Mouse (Mus musculus) lung, embryonic 15.5 days (tissue): ENCODE data around the gene Gzmk. TPM values are rescaled to one million over a fixed set of nuclear protein-coding genes. Genes with fewer than 3 reads are reported as not detected.
"Not testable (repeated sequence)": the region's sequence is repeated elsewhere in the genome, so short reads cannot be mapped to it uniquely, and the experiment has no call there.

Experiments used
- ATAC-seq: fragments of 200-750 bp; cut with Nextera tagmentation; 2 replicates; pipeline ENCODE4 v1.8.0; 2017; ENCODE audit warnings: moderate number of reproducible peaks, borderline replicate concordance; ENCODE audit not compliant: low FRiP score, low TSS enrichment; ENCODE audit errors: extremely low read depth
- H3K27ac ChIP-seq: fragments of 300-500 bp; sonication (generic); 2 replicates; pipeline ENCODE4 v1.5.1; 2015; ENCODE audit warnings: moderate library complexity, mild to moderate bottlenecking, inconsistent platforms
- H3K27me3 ChIP-seq: fragments of 300-500 bp; sonication (generic); 2 replicates; pipeline ENCODE4 v1.6.1; 2015; ENCODE audit warnings: inconsistent platforms
- H3K36me3 ChIP-seq: fragments of 300-500 bp; sonication (generic); 2 replicates; pipeline ENCODE4 v1.6.1; 2015; ENCODE audit warnings: inconsistent platforms
- H3K4me1 ChIP-seq: fragments of 300-500 bp; sonication (generic); 2 replicates; pipeline ENCODE4 v1.6.1; 2015; ENCODE audit warnings: inconsistent platforms
- H3K4me2 ChIP-seq: fragments of 300-500 bp; sonication (generic); 2 replicates; pipeline ENCODE4 v1.6.1; 2015; ENCODE audit warnings: inconsistent platforms, mild to moderate bottlenecking, moderate library complexity
- H3K4me3 ChIP-seq: fragments of 300-500 bp; sonication (generic); 2 replicates; pipeline ENCODE4 v1.5.1; 2015; ENCODE audit warnings: mild to moderate bottlenecking, inconsistent platforms
- H3K9ac ChIP-seq: fragments of 300-500 bp; sonication (generic); 2 replicates; pipeline ENCODE4 v1.6.1; 2015; ENCODE audit warnings: inconsistent platforms
- H3K9me3 ChIP-seq: fragments of 300-500 bp; sonication (generic); 2 replicates; pipeline ENCODE4 v1.6.1; 2016; ENCODE audit warnings: inconsistent platforms
- WGBS: fragments of 180-500 bp; shearing (Covaris S2); methylation state at CpG from one replicate; pipeline ENCODE4 v1.1.7; 2015; 5-methylcytosine and 5-hydroxymethylcytosine counted together
- polyA plus RNA-seq: library from polyadenylated mRNA; unstranded; fragments of >200 nt; fragmentation: Nextera tagmentation; extraction: Ambion mirVana; gene quantifications from 2 replicates; pipeline ENCODE4 v1.2.1, GENCODE M21; 2015

The Gzmk gene
- polyA plus RNA-seq: not detected in 2 replicates

DNA sequence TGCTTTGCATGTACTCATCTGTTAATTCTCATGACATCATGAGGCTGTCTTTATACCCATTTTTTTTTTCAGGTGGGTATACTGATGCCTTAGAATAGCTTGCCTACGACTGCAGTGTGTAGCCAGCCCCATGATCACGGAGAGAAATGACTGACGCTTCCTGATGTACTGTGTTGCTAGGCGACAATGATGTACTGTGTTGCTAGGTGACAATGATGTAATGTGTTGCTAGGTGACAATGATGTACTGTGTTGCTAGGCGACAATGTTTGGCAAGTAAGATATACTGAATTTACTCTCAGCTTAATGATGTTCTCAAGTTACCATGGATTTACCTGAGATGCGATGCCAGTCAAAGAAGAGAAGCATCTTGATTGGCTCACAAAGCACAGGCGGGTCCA, at the start of gene Gzmk:
Gene Gzmk, minus strand, starts transcription at position 98 of the 400 bp plus-strand sequence.
- no peak within 1 kb of the TSS for H3K9ac ChIP-seq
- peaks cover 25% of the 10 kb centered on the region for H3K4me1 ChIP-seq
- H3K4me3 ChIP-seq: no peak within 1 kb of the TSS
- 46% methylated on average over 7 of the region's 7 CpGs for WGBS
- H3K9me3 ChIP-seq: no peaks in the 10 kb centered on the region
- no peak within 1 kb of the TSS for H3K27ac ChIP-seq
- no peaks in the 10 kb centered on the region for H3K36me3 ChIP-seq
- H3K27me3 ChIP-seq: no peaks in the 10 kb centered on the region
- ATAC-seq: no peak
- no peak within 1 kb of the TSS for H3K4me2 ChIP-seq

DNA sequence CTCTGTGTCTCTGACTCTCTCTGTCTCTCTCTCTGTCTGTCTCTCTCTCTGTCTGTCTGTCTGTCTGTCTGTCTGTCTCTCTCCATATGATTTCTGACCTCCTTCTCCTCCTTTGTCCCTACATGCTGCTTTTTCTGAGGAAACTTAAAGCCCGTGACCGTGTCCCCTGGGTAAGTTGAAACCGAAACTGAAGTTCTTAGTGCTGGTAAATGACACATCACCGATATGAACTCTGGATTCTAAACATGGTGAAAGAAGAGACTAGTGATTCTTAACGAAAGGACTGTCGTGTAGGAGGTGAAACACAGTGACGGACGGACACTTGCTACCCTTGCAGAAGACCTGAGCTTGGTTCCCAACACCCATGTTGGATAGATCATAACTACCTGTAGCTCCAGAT, 45.5 kb upstream of the Gzmk start:
- no peak overlapping the region for H3K9ac ChIP-seq
- no peak overlapping the region for H3K27ac ChIP-seq
- H3K4me2 ChIP-seq: no peak overlapping the region
- H3K9me3 ChIP-seq: no peaks in the 10 kb centered on the region
- no peak overlapping the region for H3K4me3 ChIP-seq
- H3K4me1 ChIP-seq: no peaks in the 10 kb centered on the region
- H3K27me3 ChIP-seq: no peaks in the 10 kb centered on the region
- 92% methylated on average over 8 of the region's 8 CpGs for WGBS
- no peak for ATAC-seq
- H3K36me3 ChIP-seq: no peaks in the 10 kb centered on the region

- H3K4me2 ChIP-seq: no peak overlapping the region
- no peak overlapping the region for H3K27ac ChIP-seq
- H3K9me3 ChIP-seq: no peaks in the 10 kb centered on the region
- no peaks in the 10 kb centered on the region for H3K4me1 ChIP-seq
- H3K27me3 ChIP-seq: peaks cover under 1% of the 10 kb centered on the region; the same call in 1 of the 2 replicates
- ATAC-seq: 0 out of 2 replicates have a peak, but pooled peaks have one; percentile 55
- H3K9ac ChIP-seq: no peak overlapping the region
- H3K4me3 ChIP-seq: no peak overlapping the region
- 56% methylated on average over 18 of the region's 18 CpGs for WGBS
- H3K36me3 ChIP-seq: no peaks in the 10 kb centered on the region
These were observed 44.4 kb upstream of the Gzmk start for GRCm38 (mm10) chr13:113269777-113270776.

GRCm38 (mm10) chr13:113267204-113267603, 41.5 kb upstream of the Gzmk start:
- WGBS: 67% methylated on average over 3 of the region's 3 CpGs
- Histone ChIP-seq H3K27ac (no peak overlapping the region), H3K4me2 (no peak overlapping the region), H3K27me3 (peaks cover 4% of the 10 kb centered on the region; the same call in 1 of the 2 replicates), H3K4me3 (no peak overlapping the region), H3K9ac (no peak overlapping the region), H3K36me3 (no peaks in the 10 kb centered on the region), H3K4me1 (peaks cover 5% of the 10 kb centered on the region; the same call in 1 of the 2 replicates), H3K9me3 (no peaks in the 10 kb centered on the region)
- ATAC-seq: no peak

DNA sequence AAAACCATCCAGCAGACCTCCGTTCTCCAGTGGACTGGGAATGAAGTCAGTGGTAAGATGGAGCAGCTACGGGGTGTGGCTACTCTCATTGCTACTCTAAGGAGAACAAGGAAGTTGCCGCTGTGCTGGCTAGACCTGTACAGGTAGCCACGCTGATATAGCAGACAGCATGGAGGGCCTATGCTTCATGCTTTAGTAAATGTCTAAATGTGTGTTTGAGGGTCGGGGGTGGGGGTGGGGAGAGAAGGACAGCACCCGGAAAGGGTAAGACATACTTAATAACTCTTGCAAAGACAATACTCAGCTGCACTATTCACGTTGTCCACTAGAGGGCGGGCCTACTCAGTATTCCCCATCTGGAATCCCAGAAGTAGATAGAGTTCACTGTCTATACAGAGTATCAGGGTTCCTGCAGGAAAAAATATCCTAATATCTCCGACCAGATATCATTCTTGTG, 40.8 kb upstream of the Gzmk start:
- Histone ChIP-seq H3K4me3 (no peak overlapping the region), H3K9me3 (no peaks in the 10 kb centered on the region), H3K27me3 (peaks cover 4% of the 10 kb centered on the region; the same call in 1 of the 2 replicates), H3K27ac (no peak overlapping the region), H3K4me1 (peaks cover 7% of the 10 kb centered on the region; the same call in 1 of the 2 replicates), H3K4me2 (peak overlapping the region; percentile 38), H3K36me3 (no peaks in the 10 kb centered on the region), H3K9ac (no peak overlapping the region)
- ATAC-seq: 0 out of 2 replicates have a peak, but pooled peaks have one; percentile 54
- WGBS: 23% methylated on average over 9 of the region's 9 CpGs

DNA sequence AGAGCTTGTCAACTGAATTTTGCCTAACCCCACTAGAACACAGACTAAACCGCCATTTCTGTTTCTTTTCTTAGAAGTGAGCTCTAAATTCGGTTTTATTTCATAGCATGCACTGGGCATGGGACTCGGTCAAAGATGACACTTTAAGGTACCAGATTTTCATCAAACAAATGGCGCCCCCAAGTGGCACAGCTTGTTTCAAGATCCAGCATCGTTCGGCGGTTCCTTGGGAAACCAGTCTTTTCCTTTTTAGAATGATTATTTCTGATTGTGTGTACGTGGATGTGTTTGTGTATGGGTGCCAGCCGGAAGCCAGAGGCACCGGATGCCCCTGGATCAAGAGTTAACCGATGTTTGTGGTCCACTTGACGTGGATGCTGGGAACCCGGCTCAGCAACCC, 39.5 kb upstream of the Gzmk start:
- Histone ChIP-seq H3K27ac (no peak overlapping the region), H3K27me3 (peaks cover 4% of the 10 kb centered on the region; the same call in 1 of the 2 replicates), H3K4me1 (peaks cover 7% of the 10 kb centered on the region; the same call in 1 of the 2 replicates), H3K4me3 (no peak overlapping the region), H3K4me2 (no peak overlapping the region), H3K9me3 (no peaks in the 10 kb centered on the region), H3K9ac (no peak overlapping the region), H3K36me3 (no peaks in the 10 kb centered on the region)
- no peak for ATAC-seq
- WGBS: 16% methylated on average over 13 of the region's 13 CpGs

- Histone ChIP-seq H3K27ac (no peak overlapping the region), H3K36me3 (no peaks in the 10 kb centered on the region), H3K9me3 (no peaks in the 10 kb centered on the region), H3K4me2 (peak overlapping the region; percentile 29; the same call in 1 of the 2 replicates), H3K4me1 (peaks cover 7% of the 10 kb centered on the region; the same call in 1 of the 2 replicates), H3K9ac (no peak overlapping the region), H3K27me3 (peaks cover 4% of the 10 kb centered on the region; the same call in 1 of the 2 replicates), H3K4me3 (no peak overlapping the region)
- WGBS: 32% methylated on average over 12 of the region's 12 CpGs
- ATAC-seq: peak; percentile 53
These were observed 37.1 kb upstream of the Gzmk start for GRCm38 (mm10) chr13:113262822-113263221.

GRCm38 (mm10) chr13:113259237-113259636, 33.5 kb upstream of the Gzmk start:
- Histone ChIP-seq H3K4me3 (no peak overlapping the region), H3K9me3 (no peaks in the 10 kb centered on the region), H3K27me3 (no peaks in the 10 kb centered on the region), H3K4me2 (no peak overlapping the region), H3K27ac (no peak overlapping the region), H3K36me3 (no peaks in the 10 kb centered on the region), H3K4me1 (peaks cover 7% of the 10 kb centered on the region; the same call in 1 of the 2 replicates), H3K9ac (no peak overlapping the region)
- 85% methylated on average over 5 of the region's 5 CpGs for WGBS
- no peak for ATAC-seq

GRCm38 (mm10) chr13:113257190-113257589, 31.5 kb upstream of the Gzmk start:
- no peaks in the 10 kb centered on the region for H3K36me3 ChIP-seq
- H3K9me3 ChIP-seq: no peaks in the 10 kb centered on the region
- no peak overlapping the region for H3K4me3 ChIP-seq
- H3K27me3 ChIP-seq: no peaks in the 10 kb centered on the region
- no peak overlapping the region for H3K9ac ChIP-seq
- no peak overlapping the region for H3K4me2 ChIP-seq
- no peak for ATAC-seq
- WGBS: 45% methylated on average over 5 of the region's 5 CpGs
- H3K4me1 ChIP-seq: 0 out of 2 replicates have a peak, but pooled peaks cover 2% of the 10 kb centered on the region
- H3K27ac ChIP-seq: no peak overlapping the region

DNA sequence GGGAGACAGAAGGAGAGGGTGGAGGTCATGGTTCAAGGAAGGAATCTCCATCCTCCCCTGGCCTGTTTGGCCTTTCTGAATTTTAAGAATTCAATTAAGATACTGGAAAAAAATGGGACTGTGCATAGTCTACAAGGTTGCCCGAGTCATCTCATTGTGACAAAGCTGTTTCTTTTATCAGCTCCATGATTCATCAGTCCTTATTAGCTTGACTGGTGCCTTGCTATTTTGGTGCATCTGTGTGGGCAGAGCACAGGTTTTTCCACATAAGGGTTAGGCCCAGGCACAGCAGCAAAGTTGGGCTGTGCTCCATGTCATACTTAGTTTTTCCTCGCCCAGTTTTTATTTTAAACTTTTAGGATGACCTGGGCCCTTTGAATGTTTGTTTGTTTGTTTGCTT, 31.1 kb upstream of the Gzmk start:
- ATAC-seq: no peak
- Histone ChIP-seq H3K9me3 (no peaks in the 10 kb centered on the region), H3K4me3 (no peak overlapping the region), H3K36me3 (no peaks in the 10 kb centered on the region), H3K9ac (no peak overlapping the region), H3K4me2 (no peak overlapping the region), H3K4me1 (no peaks in the 10 kb centered on the region), H3K27me3 (no peaks in the 10 kb centered on the region), H3K27ac (no peak overlapping the region)
- WGBS: 87% methylated on average over 2 of the region's 2 CpGs

- not testable (repeated sequence) for H3K4me1 ChIP-seq, ATAC-seq, H3K36me3 ChIP-seq, H3K27me3 ChIP-seq, H3K9me3 ChIP-seq, H3K4me3 ChIP-seq, H3K4me2 ChIP-seq, H3K9ac ChIP-seq, H3K27ac ChIP-seq
- WGBS: 69% methylated on average over 7 of the region's 7 CpGs
These were observed 26.9 kb upstream of the Gzmk start for GRCm38 (mm10) chr13:113252580-113252979.

GRCm38 (mm10) chr13:113245025-113245424, 19.3 kb upstream of the Gzmk start:
- no peak overlapping the region for H3K4me2 ChIP-seq

More at GRCm38 (mm10) chr13:113245025-113245424, 19.3 kb upstream of the Gzmk start:
- WGBS: 67% methylated on average over 8 of the region's 8 CpGs
- no peak for ATAC-seq
- H3K36me3 ChIP-seq: no peaks in the 10 kb centered on the region
- H3K27ac ChIP-seq: no peak overlapping the region
- H3K9ac ChIP-seq: no peak overlapping the region
- H3K4me3 ChIP-seq: no peak overlapping the region
- no peaks in the 10 kb centered on the region for H3K9me3 ChIP-seq
- H3K4me1 ChIP-seq: no peaks in the 10 kb centered on the region
- H3K27me3 ChIP-seq: no peaks in the 10 kb centered on the region
